Mouse (Mus musculus): ENCODE measurements around the gene Nlrc4. TPM values are rescaled to one million over a fixed set of nuclear protein-coding genes. Genes with fewer than 3 reads are reported as not detected.
A peak's percentile ranks its signal among the peaks of the same experiment; 100 is the strongest.

Nlrc4 gene
- total and polyA plus RNA-seq, 3 experiments = 0.12 to 0.39 (median 0.27) TPM

DNA sequence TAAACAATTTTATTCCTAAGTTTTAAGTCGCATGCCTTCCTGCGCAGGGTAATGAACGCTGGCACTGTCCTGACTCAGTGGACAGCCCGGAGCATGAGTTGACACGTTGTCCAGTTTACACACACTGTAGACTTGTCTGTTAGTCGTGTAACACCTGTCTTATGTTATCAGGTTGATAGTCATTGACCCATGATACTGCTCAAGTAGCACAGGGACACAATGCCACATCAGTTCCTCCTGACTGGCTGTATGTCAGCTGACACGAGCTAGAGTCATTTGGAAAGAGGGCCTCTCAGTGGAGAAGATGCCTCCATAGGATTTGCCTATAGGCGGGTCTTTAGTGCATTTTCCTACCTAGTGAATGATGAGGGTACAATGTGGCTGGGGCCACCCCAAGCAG is 52.5 kb downstream of the Nlrc4 start:
- Histone ChIP-seq H3K79me2 (replicated peaks; ENCODE audit: control insufficient read depth, insufficient read depth, low read length) (no peaks in the 10 kb centered on the region), H3K4me3 (no peak overlapping the region), H3K4me1 (ENCODE audit: control insufficient read depth, insufficient read depth, low read length) (no peaks in the 10 kb centered on the region), H3K36me3 (ENCODE audit: control insufficient read depth, insufficient read depth, low read length) (no peaks in the 10 kb centered on the region), H3K9ac (ENCODE audit: low read depth, low read length) (no peak overlapping the region), H3K27me3 (ENCODE audit: control insufficient read depth, insufficient read depth, low read length) (no peaks in the 10 kb centered on the region), H3K27ac (no peak overlapping the region)
- DNase-seq = no peak
- TF ChIP-seq EP300 (IDR thresholded peaks at IDR 0.05; ENCODE audit: insufficient read depth, low read depth, low read length) = no peak
- 81% methylated on average over 8 of the region's 8 CpGs for WGBS
- intact Hi-C loops (cut with DNase I) = no loop called here

DNA sequence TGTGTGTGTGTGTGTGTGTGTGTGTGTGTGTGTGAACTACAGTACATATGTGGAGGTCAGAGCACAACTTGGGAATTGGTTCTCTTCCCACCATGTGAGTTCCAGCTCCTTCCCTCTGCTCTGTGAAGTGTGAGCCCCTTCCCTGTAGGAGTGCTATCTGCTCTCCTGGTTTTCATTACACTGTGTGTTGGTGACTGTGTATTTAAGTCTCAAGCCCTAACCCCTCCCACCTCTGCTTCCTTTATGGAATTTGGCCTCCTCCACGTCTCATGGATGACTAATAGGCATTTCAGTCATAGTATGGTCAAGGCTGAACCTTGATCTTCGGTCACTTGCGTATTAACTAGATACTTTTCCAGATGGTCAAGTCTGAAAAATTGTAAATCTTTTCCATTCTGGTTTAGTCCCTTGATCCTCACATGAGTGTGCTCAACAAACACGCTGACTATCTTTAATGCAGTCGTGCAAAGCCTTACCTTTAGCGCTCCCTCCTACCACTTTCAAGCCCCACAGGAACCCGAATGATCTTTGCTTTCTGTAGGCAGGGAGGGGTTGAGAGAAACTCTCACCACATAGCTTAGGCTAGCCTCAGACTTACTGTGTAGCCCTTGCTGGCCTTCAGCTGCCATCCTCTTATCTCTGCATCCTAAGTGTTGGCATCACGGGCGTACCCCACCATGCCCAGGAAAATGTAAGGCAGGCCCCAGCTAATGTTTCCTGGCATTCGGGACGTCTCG is 56.3 kb downstream of the Nlrc4 start:
- Histone ChIP-seq H3K27me3 (ENCODE audit: control insufficient read depth, insufficient read depth, low read length) (no peaks in the 10 kb centered on the region), H3K4me1 (ENCODE audit: control insufficient read depth, insufficient read depth, low read length) (no peaks in the 10 kb centered on the region), H3K27ac (no peak overlapping the region), H3K79me2 (replicated peaks; ENCODE audit: control insufficient read depth, insufficient read depth, low read length) (0 out of 2 replicates have a peak, but pooled peaks cover 2% of the 10 kb centered on the region), H3K4me3 (no peak overlapping the region), H3K9ac (ENCODE audit: low read depth, low read length) (no peak overlapping the region), H3K36me3 (ENCODE audit: control insufficient read depth, insufficient read depth, low read length) (no peaks in the 10 kb centered on the region)
- intact Hi-C loops (cut with DNase I) = no loop called here
- no peak for TF ChIP-seq EP300 (IDR thresholded peaks at IDR 0.05; ENCODE audit: insufficient read depth, low read depth, low read length)
- no peak for DNase-seq
- WGBS = 90% methylated on average over 12 of the region's 12 CpGs

DNA sequence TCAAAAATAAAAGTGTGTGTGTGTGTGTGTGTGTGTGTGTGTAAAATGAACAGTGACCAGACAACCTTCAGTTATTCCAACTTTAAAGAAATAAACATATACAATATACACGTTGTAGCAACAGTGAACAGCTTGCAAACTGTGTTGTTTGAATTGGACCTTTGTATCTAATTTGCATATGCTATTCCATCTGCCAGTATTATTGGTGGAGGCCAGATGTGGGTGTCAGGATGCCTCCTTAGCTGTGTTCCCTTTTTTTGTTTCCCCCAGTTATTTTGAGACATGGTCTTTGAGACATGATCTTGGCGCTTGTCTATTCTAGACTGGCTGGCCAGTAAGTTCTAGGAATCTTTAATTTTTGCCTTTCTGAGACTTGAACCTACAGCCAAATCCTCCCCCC is 61.8 kb downstream of the Nlrc4 start:
- no peak overlapping the region for H3K4me3 ChIP-seq
- no peak for DNase-seq
- intact Hi-C loops (cut with DNase I) = loop anchor here (5.0 to 10.0 kb wide), 3 partner anchors 100 to 372 kb away; partner anchors contain the start of genes Memo1 and Ttc27
- TF ChIP-seq CTCF (IDR thresholded peaks at IDR 0.05) (no peak), POLR2A (IDR thresholded peaks at IDR 0.05; ENCODE audit: insufficient read depth, low read depth, low read length) (no peak), EP300 (IDR thresholded peaks at IDR 0.05; ENCODE audit: insufficient read depth, low read depth, low read length) (no peak)
- H3K27ac ChIP-seq = no peak overlapping the region
- H3K79me2 ChIP-seq (replicated peaks; ENCODE audit: control insufficient read depth, insufficient read depth, low read length) = 0 out of 2 replicates have a peak, but pooled peaks cover 2% of the 10 kb centered on the region
- WGBS = 79% methylated on average over 2 of the region's 2 CpGs
- peaks cover 2% of the 10 kb centered on the region for H3K4me1 ChIP-seq (ENCODE audit: control insufficient read depth, insufficient read depth, low read length)
- H3K9ac ChIP-seq (ENCODE audit: low read depth, low read length) = no peak overlapping the region
- no peaks in the 10 kb centered on the region for H3K36me3 ChIP-seq (ENCODE audit: control insufficient read depth, insufficient read depth, low read length)
- no peaks in the 10 kb centered on the region for H3K27me3 ChIP-seq (ENCODE audit: control insufficient read depth, insufficient read depth, low read length)

DNA sequence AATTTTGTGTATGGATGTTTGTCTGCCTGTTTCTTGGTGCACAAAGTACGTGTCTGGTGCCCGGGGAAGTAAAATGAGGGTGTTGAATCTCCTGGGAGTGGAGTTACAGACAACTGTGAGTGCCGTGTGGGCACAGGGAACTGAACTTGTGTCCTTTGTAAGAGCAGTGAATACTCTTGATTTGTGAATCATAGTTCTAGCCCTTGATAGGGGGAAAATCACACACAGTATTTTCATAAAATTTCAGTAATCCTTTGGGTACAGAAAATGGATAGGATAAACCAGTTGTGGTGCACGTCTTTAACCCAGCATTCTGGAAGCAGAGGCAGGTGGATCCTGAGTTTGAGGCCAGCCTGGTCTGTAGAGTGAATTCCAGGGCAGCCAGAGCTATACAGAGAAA is 62.2 kb downstream of the Nlrc4 start:
- Histone ChIP-seq H3K79me2 (replicated peaks; ENCODE audit: control insufficient read depth, insufficient read depth, low read length) (0 out of 2 replicates have a peak, but pooled peaks cover 2% of the 10 kb centered on the region), H3K4me1 (ENCODE audit: control insufficient read depth, insufficient read depth, low read length) (peaks cover 2% of the 10 kb centered on the region), H3K27me3 (ENCODE audit: control insufficient read depth, insufficient read depth, low read length) (no peaks in the 10 kb centered on the region), H3K9ac (ENCODE audit: low read depth, low read length) (no peak overlapping the region), H3K27ac (no peak overlapping the region), H3K4me3 (no peak overlapping the region), H3K36me3 (ENCODE audit: control insufficient read depth, insufficient read depth, low read length) (no peaks in the 10 kb centered on the region)
- intact Hi-C loops (cut with DNase I) = loop anchor here (5.0 to 10.0 kb wide), 3 partner anchors 99 to 372 kb away; partner anchors contain the start of genes Memo1 and Ttc27
- TF ChIP-seq CTCF (IDR thresholded peaks at IDR 0.05) (no peak), POLR2A (IDR thresholded peaks at IDR 0.05; ENCODE audit: insufficient read depth, low read depth, low read length) (no peak), EP300 (IDR thresholded peaks at IDR 0.05; ENCODE audit: insufficient read depth, low read depth, low read length) (no peak)
- DNase-seq = no peak
- WGBS = 57% methylated on average over 4 of the region's 4 CpGs

DNA sequence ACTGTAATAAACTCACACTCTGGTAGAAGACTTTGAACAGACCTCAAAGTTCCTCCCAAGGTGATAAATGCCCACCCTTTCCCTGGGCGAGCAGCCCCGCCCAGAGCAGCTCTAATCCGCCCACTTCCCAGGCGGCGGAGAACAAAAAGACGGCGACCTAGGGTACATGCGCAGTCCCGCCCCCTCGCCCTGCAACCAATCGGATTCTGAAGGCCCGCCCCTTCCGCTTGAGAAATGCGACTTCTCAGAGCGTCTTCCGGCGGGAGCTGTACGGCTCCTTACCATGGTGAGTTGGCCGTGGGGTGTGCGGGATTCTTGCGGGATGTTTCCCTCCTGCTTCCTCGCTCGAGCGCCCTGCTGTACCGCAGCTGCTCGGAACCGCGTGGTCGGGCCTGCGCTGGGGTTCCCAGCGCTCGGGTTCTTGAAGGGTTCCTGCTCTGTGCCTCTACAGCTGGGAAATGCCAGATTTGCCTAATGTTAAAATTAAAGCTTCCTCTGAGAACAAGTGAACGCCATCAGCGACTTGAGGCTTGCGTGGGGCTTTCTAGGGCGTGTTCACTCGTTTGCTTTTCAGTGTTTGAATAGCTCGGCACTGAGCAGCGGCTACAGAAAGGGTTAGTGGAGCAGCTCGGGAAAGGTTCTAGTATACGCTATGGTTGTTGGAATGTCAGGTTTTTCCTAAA is 63.4 kb downstream of the Nlrc4 start, which contains the start of gene Slc30a6:
Slc30a6 (plus strand) TSS at position 226 of the 683 bp plus-strand sequence.
- intact Hi-C loops (cut with DNase I) = loop anchor here (2.0 to 10.0 kb wide), 4 partner anchors 57 to 371 kb away; partner anchors contain the start of genes Memo1, Spast and Ttc27
- H3K27ac ChIP-seq = peak within 1 kb of the TSS; percentile 91
- no peaks in the 10 kb centered on the region for H3K27me3 ChIP-seq (ENCODE audit: control insufficient read depth, insufficient read depth, low read length)

More for the DNA sequence above, 63.4 kb downstream of the Nlrc4 start, which contains the start of gene Slc30a6:
- DNase-seq = peak; percentile 96 to 97
- 1% methylated on average over 41 of the region's 41 CpGs for WGBS
- TF ChIP-seq CTCF (IDR thresholded peaks at IDR 0.05) = no peak
- TF ChIP-seq POLR2A (IDR thresholded peaks at IDR 0.05; ENCODE audit: insufficient read depth, low read depth, low read length) = peak; percentile 92
- TF ChIP-seq EP300 (IDR thresholded peaks at IDR 0.05; ENCODE audit: insufficient read depth, low read depth, low read length) = 0 out of 2 replicates have a peak, but pooled peaks have one; percentile 32
- Histone ChIP-seq H3K4me3 (peak within 1 kb of the TSS; percentile 93), H3K79me2 (replicated peaks; ENCODE audit: control insufficient read depth, insufficient read depth, low read length) (0 out of 2 replicates have a peak, but pooled peaks cover 2% of the 10 kb centered on the region), H3K9ac (ENCODE audit: low read depth, low read length) (peak within 1 kb of the TSS; percentile 96), H3K4me1 (ENCODE audit: control insufficient read depth, insufficient read depth, low read length) (peaks cover 2% of the 10 kb centered on the region), H3K36me3 (ENCODE audit: control insufficient read depth, insufficient read depth, low read length) (no peaks in the 10 kb centered on the region)

All from heart, adult 2 months (tissue).